Comparison of ENCODE assay signal across 10 mouse cellular contexts in the genomic region with DNA sequence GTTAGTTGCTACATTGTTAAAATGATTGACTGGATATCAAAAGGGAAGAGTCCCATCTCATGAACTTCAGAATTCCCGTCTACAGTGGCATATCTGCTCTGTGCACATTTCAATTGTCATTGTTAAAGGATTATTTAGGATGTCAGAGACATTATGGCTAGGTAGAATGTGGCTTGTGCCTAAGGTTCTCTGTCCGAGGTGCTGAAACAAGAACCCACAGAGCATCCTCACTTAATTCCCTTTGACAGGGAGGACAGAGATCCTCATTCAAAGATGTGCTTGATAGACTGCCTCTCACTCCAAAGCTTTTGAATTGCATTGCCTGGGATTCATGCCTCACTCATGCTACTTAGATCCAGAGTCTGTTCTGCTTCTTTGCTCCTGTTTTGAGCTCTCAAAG.
DNase-seq lines count a peak whose midpoint lies in the region.
"Had no signal": no experiment of that assay in that cellular context is flagged by ENCODE, and none has a peak within 500 bp of the region (broad histone marks: within the 10 kb centered on the region; RNA-seq: fewer than 3 reads in every experiment).

No protein-coding gene starts in this region.

- intact Hi-C loops in heart, postnatal 25 days (cut with DNase I) = no loop called here

- peak; percentile 26 for DNase-seq in heart, postnatal 4 days
- DNase-seq in heart, postnatal 25 days (ENCODE audit: low spot score) = no peak
- peak; percentile 13 for DNase-seq in lung, postnatal 10 days
- DNase-seq in lung, postnatal 25 days (ENCODE audit: low spot score) = no peak
- DNase-seq in embryo, embryonic 9.5 days (ENCODE audit: extremely low spot score) = peak; percentile 11
- no peak for DNase-seq in left cerebral cortex, adult 18-20 months (ENCODE audit: low spot score in 2 of 2)
- DNase-seq in ovary, postnatal 36 days (ENCODE audit: low spot score) = no peak
- DNase-seq in spleen, postnatal 10 days (ENCODE audit: low spot score in 2 of 2) = no peak
- DNase-seq: cerebellum, adult 2 months; kidney, adult 2 months had no signal

Comparison
In these comparisons a context has a peak if more than half of its experiments do, and no peak if none do; other contexts are left out.
1. DNase-seq: peak in heart, postnatal 4 days (single experiment), lung, postnatal 10 days (single experiment) and embryo, embryonic 9.5 days (single experiment); none in heart, postnatal 25 days (single experiment), lung, postnatal 25 days (single experiment), left cerebral cortex, adult 18-20 months (0 of 2), ovary, postnatal 36 days (single experiment) and spleen, postnatal 10 days (0 of 2).